Mouse (Mus musculus): Measurements from ENCODE around the gene Defb6. TPM values are rescaled to one million over a fixed set of nuclear protein-coding genes. Genes with fewer than 3 reads are reported as not detected.

The Defb6 gene
- not detected in 2 replicates for polyA plus RNA-seq (2015; fragmentation: Nextera tagmentation; extraction: Ambion mirVana)

- ATAC-seq (ENCODE audit: low read depth): no peak
Observed at GRCm38 (mm10) chr8:19225161-19225560, at the start of gene Defb6. Gene Defb6, plus strand, starts transcription at chr8:19225478.

GRCm38 (mm10) chr8:19238101-19238500, 12.8 kb downstream of the Defb6 start:
- Histone ChIP-seq H3K4me1 (replicated peaks; ENCODE audit: control insufficient read depth, insufficient read depth, low read length) (no peaks in the 10 kb centered on the region), H3K36me3 (ENCODE audit: control insufficient read depth, insufficient read depth, low read length) (no peaks in the 10 kb centered on the region), H3K9me3 (ENCODE audit: control insufficient read depth, low read length) (no peaks in the 10 kb centered on the region), H3K4me2 (ENCODE audit: low read depth, low read length) (no peak overlapping the region), H3K27me3 (ENCODE audit: control insufficient read depth, insufficient read depth, low read depth, low read length) (no peaks in the 10 kb centered on the region), H3K9ac (ENCODE audit: low read length) (no peak overlapping the region), H3K4me3 (ENCODE audit: low read length) (no peak overlapping the region), H3K27ac (ENCODE audit: low read length) (no peak overlapping the region)
- no peak for ATAC-seq (ENCODE audit: low read depth)
- 59% methylated on average over 1 of the region's 1 CpGs for WGBS

More at GRCm38 (mm10) chr8:19225161-19225560, at the start of gene Defb6:
- Histone ChIP-seq H3K4me1 (replicated peaks; ENCODE audit: control insufficient read depth, insufficient read depth, low read length) (no peaks in the 10 kb centered on the region), H3K36me3 (ENCODE audit: control insufficient read depth, insufficient read depth, low read length) (no peaks in the 10 kb centered on the region), H3K9ac (ENCODE audit: low read length) (no peak within 1 kb of the TSS), H3K9me3 (ENCODE audit: control insufficient read depth, low read length) (no peaks in the 10 kb centered on the region), H3K27ac (ENCODE audit: low read length) (no peak within 1 kb of the TSS), H3K4me2 (ENCODE audit: low read depth, low read length) (no peak within 1 kb of the TSS), H3K27me3 (ENCODE audit: control insufficient read depth, insufficient read depth, low read depth, low read length) (no peaks in the 10 kb centered on the region), H3K4me3 (ENCODE audit: low read length) (no peak within 1 kb of the TSS)
- 59% methylated on average over 1 of the region's 1 CpGs for WGBS

- no peak for ATAC-seq (ENCODE audit: low read depth)
- 52% methylated on average over 2 of the region's 2 CpGs for WGBS
- H3K27me3 ChIP-seq (ENCODE audit: control insufficient read depth, insufficient read depth, low read depth, low read length): no peaks in the 10 kb centered on the region
Observed at GRCm38 (mm10) chr8:19239616-19240015, 14.3 kb downstream of the Defb6 start, which contains the start of gene Defb46. Gene Defb46, plus strand, starts transcription at chr8:19239916.

GRCm38 (mm10) chr8:19247280-19247679, 22.0 kb downstream of the Defb6 start, which contains the start of gene Defb5:
Gene Defb5, plus strand, starts transcription at chr8:19247580.
- Histone ChIP-seq H3K9ac (ENCODE audit: low read length) (no peak within 1 kb of the TSS), H3K4me1 (replicated peaks; ENCODE audit: control insufficient read depth, insufficient read depth, low read length) (no peaks in the 10 kb centered on the region), H3K4me3 (ENCODE audit: low read length) (no peak within 1 kb of the TSS), H3K36me3 (ENCODE audit: control insufficient read depth, insufficient read depth, low read length) (no peaks in the 10 kb centered on the region), H3K4me2 (ENCODE audit: low read depth, low read length) (no peak within 1 kb of the TSS), H3K9me3 (ENCODE audit: control insufficient read depth, low read length) (no peaks in the 10 kb centered on the region), H3K27ac (ENCODE audit: low read length) (no peak within 1 kb of the TSS), H3K27me3 (ENCODE audit: control insufficient read depth, insufficient read depth, low read depth, low read length) (no peaks in the 10 kb centered on the region)
- no peak for ATAC-seq (ENCODE audit: low read depth)
- WGBS: 92% methylated on average over 5 of the region's 5 CpGs

More at GRCm38 (mm10) chr8:19239616-19240015, 14.3 kb downstream of the Defb6 start, which contains the start of gene Defb46:
- Histone ChIP-seq H3K27ac (ENCODE audit: low read length) (no peak within 1 kb of the TSS), H3K9ac (ENCODE audit: low read length) (no peak within 1 kb of the TSS), H3K36me3 (ENCODE audit: control insufficient read depth, insufficient read depth, low read length) (no peaks in the 10 kb centered on the region), H3K9me3 (ENCODE audit: control insufficient read depth, low read length) (no peaks in the 10 kb centered on the region), H3K4me3 (ENCODE audit: low read length) (no peak within 1 kb of the TSS), H3K4me1 (replicated peaks; ENCODE audit: control insufficient read depth, insufficient read depth, low read length) (no peaks in the 10 kb centered on the region), H3K4me2 (ENCODE audit: low read depth, low read length) (no peak within 1 kb of the TSS)

- Histone ChIP-seq H3K4me3 (ENCODE audit: low read length) (no peak overlapping the region), H3K4me1 (replicated peaks; ENCODE audit: control insufficient read depth, insufficient read depth, low read length) (no peaks in the 10 kb centered on the region), H3K9ac (ENCODE audit: low read length) (no peak overlapping the region), H3K4me2 (ENCODE audit: low read depth, low read length) (no peak overlapping the region), H3K27me3 (ENCODE audit: control insufficient read depth, insufficient read depth, low read depth, low read length) (no peaks in the 10 kb centered on the region), H3K27ac (ENCODE audit: low read length) (no peak overlapping the region), H3K36me3 (ENCODE audit: control insufficient read depth, insufficient read depth, low read length) (no peaks in the 10 kb centered on the region), H3K9me3 (ENCODE audit: control insufficient read depth, low read length) (peaks cover 3% of the 10 kb centered on the region; the same call in 1 of the 2 replicates)
- no peak for ATAC-seq (ENCODE audit: low read depth)
Observed at GRCm38 (mm10) chr8:19258136-19258535, 32.9 kb downstream of the Defb6 start.

- H3K4me3 ChIP-seq (ENCODE audit: low read length): no peak overlapping the region
- peaks cover 3% of the 10 kb centered on the region; the same call in 1 of the 2 replicates for H3K9me3 ChIP-seq (ENCODE audit: control insufficient read depth, low read length)
- no peaks in the 10 kb centered on the region for H3K27me3 ChIP-seq (ENCODE audit: control insufficient read depth, insufficient read depth, low read depth, low read length)
- no peaks in the 10 kb centered on the region for H3K4me1 ChIP-seq (replicated peaks; ENCODE audit: control insufficient read depth, insufficient read depth, low read length)
- 37% methylated on average over 3 of the region's 3 CpGs for WGBS
- no peak overlapping the region for H3K4me2 ChIP-seq (ENCODE audit: low read depth, low read length)
- no peaks in the 10 kb centered on the region for H3K36me3 ChIP-seq (ENCODE audit: control insufficient read depth, insufficient read depth, low read length)
- no peak overlapping the region for H3K27ac ChIP-seq (ENCODE audit: low read length)
- no peak overlapping the region for H3K9ac ChIP-seq (ENCODE audit: low read length)
- ATAC-seq (ENCODE audit: low read depth): no peak
Observed at GRCm38 (mm10) chr8:19259667-19260066, 34.4 kb downstream of the Defb6 start.

Other genes starting within 250 kb of the Defb6 start
- gene Defb40, start 247.2 kb upstream of the Defb6 start, polyA plus RNA-seq (2015; fragmentation: Nextera tagmentation; extraction: Ambion mirVana): not detected in 2 replicates
- not detected in 2 replicates for gene Defb37, start 234.4 kb upstream of the Defb6 start, polyA plus RNA-seq (2015; fragmentation: Nextera tagmentation; extraction: Ambion mirVana)
- not detected in 2 replicates for gene Defb38, start 198.9 kb upstream of the Defb6 start, polyA plus RNA-seq (2015; fragmentation: Nextera tagmentation; extraction: Ambion mirVana)
- gene Defb39, start 160.7 kb upstream of the Defb6 start, polyA plus RNA-seq (2015; fragmentation: Nextera tagmentation; extraction: Ambion mirVana): not detected in 2 replicates
- gene Defb12, start 110.6 kb upstream of the Defb6 start, polyA plus RNA-seq (2015; fragmentation: Nextera tagmentation; extraction: Ambion mirVana): not detected in 2 replicates
- not detected in 2 replicates for gene Defb34, start 101.7 kb upstream of the Defb6 start, polyA plus RNA-seq (2015; fragmentation: Nextera tagmentation; extraction: Ambion mirVana)
- not detected in 2 replicates for gene Gm45826, start 84.7 kb upstream of the Defb6 start, polyA plus RNA-seq (2015; fragmentation: Nextera tagmentation; extraction: Ambion mirVana)
- not detected in 2 replicates for gene Defb14, start 31.1 kb upstream of the Defb6 start, polyA plus RNA-seq (2015; fragmentation: Nextera tagmentation; extraction: Ambion mirVana)
- not detected in 2 replicates for gene Defb4, start 26.8 kb upstream of the Defb6 start, polyA plus RNA-seq (2015; fragmentation: Nextera tagmentation; extraction: Ambion mirVana)
- not detected in 2 replicates for gene Defb46, start 14.4 kb downstream of the Defb6 start, polyA plus RNA-seq (2015; fragmentation: Nextera tagmentation; extraction: Ambion mirVana)
- not detected in 2 replicates for gene Defb5, start 22.1 kb downstream of the Defb6 start, polyA plus RNA-seq (2015; fragmentation: Nextera tagmentation; extraction: Ambion mirVana)
- gene Defb3, start 67.9 kb downstream of the Defb6 start, polyA plus RNA-seq (2015; fragmentation: Nextera tagmentation; extraction: Ambion mirVana): not detected in 2 replicates
- not detected in 2 replicates for gene Defb8, start 222.1 kb downstream of the Defb6 start, polyA plus RNA-seq (2015; fragmentation: Nextera tagmentation; extraction: Ambion mirVana)

All from lung, embryonic 16.5 days (tissue).